Mouse (Mus musculus) stomach, embryonic 16.5 days (tissue): ENCODE measurements around the gene Palmd. TPM values are rescaled to one million over a fixed set of nuclear protein-coding genes. Genes with fewer than 3 reads are reported as not detected.

ENCODE experiments used
- ATAC-seq: fragments of 200-750 bp; cut with Nextera tagmentation; 2 replicates; pipeline ENCODE4 v1.8.0; 2017; ENCODE audit warnings: moderate number of reproducible peaks, moderate TSS enrichment; ENCODE audit not compliant: insufficient read depth, low FRiP score
- H3K27ac ChIP-seq: fragments of 300-500 bp; sonication (generic); 2 replicates; pipeline ENCODE4 v1.5.1; 2014; ENCODE audit warnings: low read length
- H3K27me3 ChIP-seq: fragments of 300-500 bp; sonication (generic); 2 replicates; pipeline ENCODE4 v1.6.1; 2014; ENCODE audit warnings: low read length, control low read depth, mixed read lengths; ENCODE audit not compliant: control insufficient read depth, insufficient read depth
- H3K36me3 ChIP-seq: fragments of 300-500 bp; sonication (generic); 2 replicates; pipeline ENCODE4 v1.6.1; 2014; ENCODE audit warnings: low read length; ENCODE audit not compliant: control insufficient read depth, insufficient read depth
- H3K4me1 ChIP-seq: fragments of 300-500 bp; sonication (generic); 2 replicates; pipeline ENCODE4 v1.6.1; 2014; ENCODE audit warnings: low read length, control low read depth, mixed read lengths; ENCODE audit not compliant: control insufficient read depth, insufficient read depth
- H3K4me2 ChIP-seq: fragments of 300-500 bp; sonication (generic); 2 replicates; pipeline ENCODE4 v1.6.1; 2014; ENCODE audit warnings: low read depth, low read length, mixed read lengths
- H3K4me3 ChIP-seq: fragments of 300-500 bp; sonication (generic); replicated peaks from 2 replicates; pipeline ENCODE4 v1.5.1; 2014; ENCODE audit warnings: mild to moderate bottlenecking, low read length
- H3K9ac ChIP-seq: fragments of 300-500 bp; sonication (generic); 2 replicates; pipeline ENCODE4 v1.6.1; 2014; ENCODE audit warnings: low read length
- H3K9me3 ChIP-seq: fragments of 300-500 bp; sonication (generic); replicated peaks from 2 replicates; pipeline ENCODE4 v1.6.1; 2016; ENCODE audit warnings: low read length, control low read depth; ENCODE audit not compliant: control insufficient read depth
- WGBS: fragments of 180-500 bp; shearing (Covaris S2); extraction: QIAGEN DNeasy Blood & Tissue Kit; methylation state at CpG from one replicate; pipeline ENCODE4 v1.1.7; 2014; 5-methylcytosine and 5-hydroxymethylcytosine counted together
- polyA plus RNA-seq: library from polyadenylated mRNA; unstranded; fragments of >200 nt; fragmentation: Nextera tagmentation; extraction: Ambion mirVana; gene quantifications from 2 replicates; pipeline ENCODE4 v1.2.1, GENCODE M21; 2015

Gene Palmd
- polyA plus RNA-seq, 1 experiment from 2014 or later, result 9.5 TPM

DNA sequence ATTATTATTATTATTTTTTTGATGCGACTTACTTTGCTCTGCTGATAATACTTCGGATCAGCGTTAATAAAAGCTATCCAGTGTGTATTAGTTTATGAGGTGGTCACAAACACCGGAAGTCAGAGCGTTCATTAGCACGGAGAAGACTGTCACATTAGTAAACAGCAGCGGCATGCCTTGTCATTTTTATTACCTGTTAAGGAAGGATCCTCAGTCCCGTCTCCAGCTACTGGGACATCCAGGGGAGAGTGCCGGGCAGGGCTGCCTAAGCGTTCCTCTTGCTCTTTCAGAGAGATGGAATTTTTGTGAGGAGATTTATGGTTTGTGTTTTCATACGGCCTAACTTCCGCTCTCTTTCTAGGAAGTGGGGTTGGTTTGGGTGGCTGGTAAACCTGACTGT, 45.7 kb downstream of the Palmd start:
- Histone ChIP-seq H3K27me3 (no peaks in the 10 kb centered on the region), H3K4me2 (no peak overlapping the region), H3K36me3 (no peaks in the 10 kb centered on the region), H3K9ac (no peak overlapping the region), H3K9me3 (no peaks in the 10 kb centered on the region), H3K4me1 (no peaks in the 10 kb centered on the region), H3K27ac (no peak overlapping the region), H3K4me3 (no peak overlapping the region)
- ATAC-seq, result no peak
- WGBS, result 51% methylated on average over 12 of the region's 12 CpGs

DNA sequence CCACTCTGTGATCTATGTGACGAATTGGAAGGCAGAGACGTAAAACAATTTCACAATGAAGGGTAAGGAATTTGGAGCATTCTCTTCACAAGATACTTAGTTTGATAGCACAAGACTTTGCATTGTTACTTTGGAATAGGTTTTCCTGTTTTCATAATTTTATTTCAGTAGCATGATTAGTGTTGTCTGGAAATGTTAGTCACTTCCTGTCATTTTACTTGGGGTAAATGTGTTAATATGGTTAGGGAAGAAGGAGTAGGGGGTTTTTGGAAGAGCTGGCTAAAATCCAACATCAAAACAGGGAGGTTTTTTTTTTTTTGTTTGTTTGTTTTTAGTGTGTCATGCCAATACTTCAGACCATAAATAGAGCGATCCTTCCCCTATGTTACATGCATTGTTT, 47.3 kb downstream of the Palmd start:
- no peaks in the 10 kb centered on the region for H3K27me3 ChIP-seq
- H3K27ac ChIP-seq, result no peak overlapping the region
- H3K9me3 ChIP-seq, result no peaks in the 10 kb centered on the region
- 79% methylated on average over 3 of the region's 3 CpGs for WGBS
- no peak overlapping the region for H3K4me2 ChIP-seq
- H3K9ac ChIP-seq, result no peak overlapping the region
- H3K36me3 ChIP-seq, result no peaks in the 10 kb centered on the region
- no peak overlapping the region for H3K4me3 ChIP-seq
- no peaks in the 10 kb centered on the region for H3K4me1 ChIP-seq
- no peak for ATAC-seq

DNA sequence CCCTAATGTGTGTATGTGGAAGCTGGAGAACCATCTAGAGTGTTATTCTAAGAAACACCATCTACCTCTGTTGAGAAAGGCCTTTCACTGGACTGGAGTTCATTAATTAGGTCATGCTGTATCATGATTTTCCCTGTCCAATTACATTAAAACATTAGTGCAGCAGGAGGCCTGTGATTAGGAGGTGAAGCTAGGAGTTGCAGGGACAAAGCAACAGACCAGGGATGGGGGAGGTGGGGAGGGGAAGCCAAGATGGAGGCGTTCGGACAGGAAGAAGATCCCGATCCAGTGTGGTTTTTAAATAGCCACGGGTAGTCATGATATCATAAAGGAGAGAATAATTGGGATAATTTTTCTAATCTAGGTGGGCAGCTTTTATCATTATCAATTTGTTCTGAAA, 51.8 kb downstream of the Palmd start:
- Histone ChIP-seq H3K27me3 (no peaks in the 10 kb centered on the region), H3K36me3 (no peaks in the 10 kb centered on the region), H3K9me3 (no peaks in the 10 kb centered on the region), H3K4me1 (no peaks in the 10 kb centered on the region), H3K4me2 (no peak overlapping the region), H3K4me3 (no peak overlapping the region), H3K9ac (no peak overlapping the region), H3K27ac (no peak overlapping the region)
- no peak for ATAC-seq
- WGBS, result 88% methylated on average over 4 of the region's 4 CpGs

DNA sequence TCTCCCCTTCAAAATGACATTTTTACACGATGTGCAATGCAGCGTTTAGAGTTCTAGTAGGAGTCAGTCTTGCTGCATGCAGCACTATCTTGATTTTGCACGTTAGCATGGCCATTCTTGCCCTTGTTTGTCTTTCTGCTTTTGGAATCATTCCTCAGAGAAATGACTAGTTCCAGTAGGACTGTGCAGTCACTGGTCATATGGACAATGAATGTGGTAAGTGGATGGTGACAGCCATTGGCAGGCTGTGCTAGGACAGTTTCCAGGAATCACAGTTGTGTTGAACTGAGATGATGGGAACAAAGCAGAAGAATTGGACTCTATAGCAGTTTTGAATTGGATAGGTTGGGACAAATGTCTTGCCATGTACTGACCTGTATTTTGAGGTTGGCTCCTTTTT, 53.9 kb downstream of the Palmd start:
- H3K4me2 ChIP-seq, result no peak overlapping the region
- H3K36me3 ChIP-seq, result no peaks in the 10 kb centered on the region
- no peaks in the 10 kb centered on the region for H3K9me3 ChIP-seq
- no peaks in the 10 kb centered on the region for H3K4me1 ChIP-seq
- H3K27me3 ChIP-seq, result no peaks in the 10 kb centered on the region
- WGBS, result 72% methylated on average over 3 of the region's 3 CpGs
- no peak overlapping the region for H3K27ac ChIP-seq
- H3K9ac ChIP-seq, result no peak overlapping the region
- H3K4me3 ChIP-seq, result no peak overlapping the region
- no peak for ATAC-seq

DNA sequence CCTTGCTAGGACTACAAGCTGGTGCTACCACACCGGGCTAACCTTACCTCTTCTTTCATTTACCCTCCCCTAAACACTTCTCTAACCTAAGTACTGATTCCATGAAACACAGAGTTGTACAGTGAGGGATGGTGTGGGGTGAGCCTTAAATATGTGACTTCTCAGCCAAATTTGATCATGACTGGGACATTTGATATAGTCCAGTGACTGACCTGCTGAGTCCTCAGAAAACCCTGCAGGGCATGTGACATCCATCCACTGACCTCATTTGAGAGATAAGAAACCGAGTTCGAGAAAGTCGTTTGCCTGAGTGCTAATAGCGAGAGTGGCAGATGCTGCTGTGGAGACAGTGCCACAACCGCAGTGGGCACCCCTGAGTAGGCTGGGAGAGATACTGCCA, 54.4 kb downstream of the Palmd start:
- H3K4me1 ChIP-seq, result no peaks in the 10 kb centered on the region
- 84% methylated on average over 6 of the region's 6 CpGs for WGBS
- H3K36me3 ChIP-seq, result no peaks in the 10 kb centered on the region
- no peaks in the 10 kb centered on the region for H3K9me3 ChIP-seq
- H3K9ac ChIP-seq, result no peak overlapping the region
- H3K27me3 ChIP-seq, result no peaks in the 10 kb centered on the region
- ATAC-seq, result no peak
- no peak overlapping the region for H3K27ac ChIP-seq
- no peak overlapping the region for H3K4me3 ChIP-seq
- no peak overlapping the region for H3K4me2 ChIP-seq

DNA sequence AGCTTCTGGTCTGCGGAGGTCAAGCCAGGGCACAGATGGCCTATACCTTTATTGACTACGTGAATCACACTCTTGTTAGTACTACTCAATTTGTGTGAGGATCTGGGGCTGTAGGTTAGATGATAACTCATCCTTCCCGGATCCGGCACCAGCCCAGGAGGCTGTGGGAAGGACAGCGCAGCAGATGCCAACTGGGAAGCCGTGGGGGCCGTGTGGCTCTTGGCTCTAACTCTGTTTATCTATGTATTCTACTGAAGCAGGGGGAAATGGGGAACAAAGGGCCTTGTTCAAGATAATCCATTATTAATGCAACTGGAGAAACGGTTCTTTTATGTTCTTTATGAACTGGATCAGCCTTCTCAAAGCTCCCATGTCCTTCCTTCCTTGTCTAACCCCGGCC, 62.2 kb downstream of the Palmd start:
- Histone ChIP-seq H3K4me3 (no peak overlapping the region), H3K4me2 (no peak overlapping the region), H3K9ac (no peak overlapping the region), H3K27me3 (no peaks in the 10 kb centered on the region), H3K36me3 (no peaks in the 10 kb centered on the region), H3K9me3 (no peaks in the 10 kb centered on the region), H3K27ac (no peak overlapping the region), H3K4me1 (no peaks in the 10 kb centered on the region)
- no peak for ATAC-seq
- WGBS, result 79% methylated on average over 9 of the region's 9 CpGs

DNA sequence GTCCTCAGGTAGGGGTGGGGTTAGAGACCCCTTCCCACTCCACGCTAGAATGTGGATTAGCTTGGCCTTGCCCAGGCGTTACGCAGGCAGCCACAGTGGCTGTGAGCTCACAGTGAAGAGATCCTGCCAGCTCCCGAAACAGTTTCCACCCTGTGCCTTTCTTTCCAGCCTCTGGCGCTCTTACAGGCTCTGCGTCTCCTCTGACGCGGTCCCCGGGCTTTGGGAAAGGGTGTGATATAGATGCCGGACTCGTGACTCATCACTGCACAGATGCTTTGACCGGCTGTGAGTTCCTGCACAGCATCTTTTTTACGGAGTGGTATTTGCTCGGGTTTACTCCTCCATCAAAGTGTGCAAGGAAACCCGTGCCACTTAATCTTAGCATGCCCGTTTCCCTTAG, 62.9 kb downstream of the Palmd start:
- no peaks in the 10 kb centered on the region for H3K4me1 ChIP-seq
- ATAC-seq, result no peak
- H3K27ac ChIP-seq, result no peak overlapping the region
- no peak overlapping the region for H3K4me2 ChIP-seq
- 80% methylated on average over 16 of the region's 16 CpGs for WGBS
- H3K4me3 ChIP-seq, result no peak overlapping the region
- H3K9ac ChIP-seq, result no peak overlapping the region
- H3K27me3 ChIP-seq, result no peaks in the 10 kb centered on the region
- H3K36me3 ChIP-seq, result no peaks in the 10 kb centered on the region
- H3K9me3 ChIP-seq, result no peaks in the 10 kb centered on the region

DNA sequence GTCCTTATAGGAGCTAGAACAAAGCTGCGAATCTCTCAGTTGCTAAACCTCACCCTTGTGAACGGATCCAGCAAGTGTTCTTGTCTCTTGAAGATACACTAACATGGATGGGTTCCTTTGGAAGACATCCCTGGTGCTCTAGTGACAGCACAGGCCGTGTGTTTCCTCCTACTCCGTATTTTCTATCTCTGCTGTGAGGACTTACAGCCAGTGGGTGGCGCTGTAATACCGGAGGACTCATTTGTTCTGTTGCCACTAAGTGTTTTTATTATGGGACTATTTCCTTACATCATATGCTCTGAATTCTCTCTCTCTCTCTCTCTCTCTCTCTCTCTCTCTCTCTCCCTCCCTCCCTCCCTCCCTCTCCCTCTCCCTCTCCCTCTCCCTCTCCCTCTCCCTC, 64.6 kb downstream of the Palmd start:
- Histone ChIP-seq H3K27me3 (no peaks in the 10 kb centered on the region), H3K4me3 (no peak overlapping the region), H3K36me3 (no peaks in the 10 kb centered on the region), H3K4me2 (no peak overlapping the region), H3K27ac (no peak overlapping the region), H3K9ac (no peak overlapping the region), H3K4me1 (no peaks in the 10 kb centered on the region), H3K9me3 (no peaks in the 10 kb centered on the region)
- 36% methylated on average over 6 of the region's 6 CpGs for WGBS
- no peak for ATAC-seq

DNA sequence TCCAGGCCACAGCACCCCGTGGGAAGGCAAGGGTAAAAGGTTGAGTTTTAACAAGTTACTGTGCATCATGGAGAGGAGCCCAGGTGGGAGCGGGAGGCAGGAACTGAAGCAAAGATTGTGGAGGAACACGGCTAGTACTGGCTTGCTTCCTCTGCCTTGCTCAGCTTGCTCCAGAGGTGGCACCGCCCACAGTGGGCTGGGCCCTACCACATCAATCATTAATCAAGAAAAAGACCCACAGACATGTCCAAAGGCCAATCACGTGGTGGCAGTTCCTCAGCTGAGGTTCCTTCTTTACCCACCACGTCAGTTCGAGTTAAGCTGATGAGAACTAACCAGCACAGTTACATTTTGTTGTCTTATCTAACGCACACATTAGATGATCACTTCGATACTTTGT, 75.9 kb downstream of the Palmd start:
- no peaks in the 10 kb centered on the region for H3K27me3 ChIP-seq
- H3K9me3 ChIP-seq, result no peaks in the 10 kb centered on the region
- WGBS, result 66% methylated on average over 9 of the region's 9 CpGs
- H3K4me2 ChIP-seq, result no peak overlapping the region
- no peaks in the 10 kb centered on the region for H3K4me1 ChIP-seq
- ATAC-seq, result peak; percentile 40; the same call in 1 of the 2 replicates
- no peak overlapping the region for H3K27ac ChIP-seq
- no peak overlapping the region for H3K9ac ChIP-seq
- 0 out of 2 replicates have a peak, but pooled peaks cover 4% of the 10 kb centered on the region for H3K36me3 ChIP-seq
- H3K4me3 ChIP-seq, result no peak overlapping the region

DNA sequence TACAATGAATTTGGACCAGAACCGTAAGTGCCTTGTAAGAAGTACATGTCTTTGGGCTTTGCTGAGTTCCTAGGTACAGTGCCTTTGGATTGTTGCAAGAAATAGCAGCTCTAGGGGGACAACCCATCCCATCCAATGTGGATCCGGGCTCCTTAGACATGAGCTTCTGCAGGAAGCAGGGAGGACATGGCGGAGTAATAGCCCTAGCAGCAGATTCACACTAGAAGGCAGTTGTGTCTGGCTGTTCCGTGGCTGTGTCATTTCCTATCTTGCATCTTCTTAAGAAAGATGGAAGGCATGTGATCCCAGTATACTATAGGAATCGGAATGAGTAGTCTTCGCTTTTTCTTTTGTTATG, 76.6 kb downstream of the Palmd start:
- no peak for ATAC-seq
- H3K9ac ChIP-seq, result no peak overlapping the region
- H3K4me3 ChIP-seq, result no peak overlapping the region
- no peaks in the 10 kb centered on the region for H3K27me3 ChIP-seq
- WGBS, result 92% methylated on average over 6 of the region's 6 CpGs
- H3K9me3 ChIP-seq, result no peaks in the 10 kb centered on the region
- no peak overlapping the region for H3K4me2 ChIP-seq
- H3K36me3 ChIP-seq, result 0 out of 2 replicates have a peak, but pooled peaks cover 1% of the 10 kb centered on the region
- H3K4me1 ChIP-seq, result no peaks in the 10 kb centered on the region
- no peak overlapping the region for H3K27ac ChIP-seq
